Mouse (Mus musculus) hindlimb bud, embryonic 11.5 days (tissue): Measurements from ENCODE around the gene 6430548M08Rik.

Source experiments
- DNase-seq: peaks from one replicate; pipeline ENCODE4 v3.0.0-alpha.2; 2012; ENCODE audit warnings: low read depth, low spot score; ENCODE audit errors: extremely low spot score

6430548M08Rik gene

GRCm38 (mm10) chr8:120140769-120141168, 26.8 kb downstream of the 6430548M08Rik start:
- DNase-seq, result no peak

- no peak for DNase-seq
Observed at GRCm38 (mm10) chr8:120143911-120144651, 30.1 kb downstream of the 6430548M08Rik start.

GRCm38 (mm10) chr8:120144652-120145301, 30.8 kb downstream of the 6430548M08Rik start:
- DNase-seq, result no peak

- no peak for DNase-seq
Observed at GRCm38 (mm10) chr8:120146051-120146450, 32.1 kb downstream of the 6430548M08Rik start.

- no peak for DNase-seq
Observed at GRCm38 (mm10) chr8:120150028-120150427, 36.1 kb downstream of the 6430548M08Rik start.

GRCm38 (mm10) chr8:120151151-120151550, 37.2 kb downstream of the 6430548M08Rik start:
- no peak for DNase-seq

GRCm38 (mm10) chr8:120152636-120153035, 38.7 kb downstream of the 6430548M08Rik start:
- DNase-seq, result no peak

- no peak for DNase-seq
Observed at GRCm38 (mm10) chr8:120160366-120160765, 46.4 kb downstream of the 6430548M08Rik start.

GRCm38 (mm10) chr8:120161658-120162403, 47.9 kb downstream of the 6430548M08Rik start:
- DNase-seq, result no peak

- no peak for DNase-seq
Observed at GRCm38 (mm10) chr8:120162404-120162752, 48.4 kb downstream of the 6430548M08Rik start.

- DNase-seq, result no peak
Observed at GRCm38 (mm10) chr8:120163376-120163775, 49.4 kb downstream of the 6430548M08Rik start.

GRCm38 (mm10) chr8:120164026-120164425, 50.1 kb downstream of the 6430548M08Rik start:
- DNase-seq, result no peak

- DNase-seq, result no peak
Observed at GRCm38 (mm10) chr8:120167136-120167535, 53.2 kb downstream of the 6430548M08Rik start.

- DNase-seq, result no peak
Observed at GRCm38 (mm10) chr8:120167821-120168220, 53.9 kb downstream of the 6430548M08Rik start.

- no peak for DNase-seq
Observed at GRCm38 (mm10) chr8:120169119-120169518, 55.2 kb downstream of the 6430548M08Rik start.

GRCm38 (mm10) chr8:120173195-120173594, 59.2 kb downstream of the 6430548M08Rik start:
- DNase-seq, result no peak

- no peak for DNase-seq
Observed at GRCm38 (mm10) chr8:120174606-120175005, 60.7 kb downstream of the 6430548M08Rik start.

- DNase-seq, result no peak
Observed at GRCm38 (mm10) chr8:120176605-120177004, 62.7 kb downstream of the 6430548M08Rik start.

GRCm38 (mm10) chr8:120177318-120178123, 63.6 kb downstream of the 6430548M08Rik start, which contains the start of gene Fam92b:
Gene Fam92b (minus strand): TSS chr8:120177466.
- peak; percentile 81 for DNase-seq

GRCm38 (mm10) chr8:120178124-120178514, 64.2 kb downstream of the 6430548M08Rik start:
- DNase-seq, result no peak

- DNase-seq, result peak; percentile 93
Observed at GRCm38 (mm10) chr8:120179027-120179431, 65.1 kb downstream of the 6430548M08Rik start.
